Comparison of ENCODE assay signal across 10 mouse cellular contexts in genomic region chr16:65029675-65030074, GRCm38 (mm10).
DNase-seq lines count a peak whose midpoint lies in the region; ATAC-seq and TF ChIP-seq lines count a peak whose summit lies in the region.
"Had no signal": no experiment of that assay in that cellular context is flagged by ENCODE, and none has a peak within 500 bp of the region (broad histone marks: within the 10 kb centered on the region; RNA-seq: fewer than 3 reads in every experiment).

No protein-coding gene starts in this region.

- TF ChIP-seq POLR2A in cerebellum, adult 2 months (IDR thresholded peaks at IDR 0.05; ENCODE audit: borderline replicate concordance, insufficient read depth, low read length) = no peak

- no peaks in the 10 kb centered on the region for H3K36me3 ChIP-seq in lung, embryonic 14.5 days (ENCODE audit: insufficient read depth)

- H3K4me1 ChIP-seq in lung, embryonic 14.5 days (ENCODE audit: insufficient read depth) = no peaks in the 10 kb centered on the region
- no peaks in the 10 kb centered on the region for H3K4me1 ChIP-seq in cerebellum, adult 2 months (ENCODE audit: control insufficient read depth, insufficient read depth, low read length)

- no peak overlapping the region for H3K9ac ChIP-seq in lung, embryonic 14.5 days

- 48% methylated on average over 1 of the region's 1 CpGs for WGBS in lung, embryonic 14.5 days
- WGBS in cerebellum, adult 2 months = 2% methylated on average over 1 of the region's 1 CpGs

- peak; percentile 82 for ATAC-seq in lung, embryonic 14.5 days (ENCODE audit: insufficient read depth)
- no peak for ATAC-seq in megakaryocyte-erythroid progenitor cell, adult 5-6 weeks (replicated peaks; ENCODE audit: low FRiP score, low TSS enrichment, poor library complexity, severe bottlenecking)

- H3K27ac ChIP-seq in lung, embryonic 14.5 days (ENCODE audit: low read depth) = no peak overlapping the region
- no peak overlapping the region for H3K27ac ChIP-seq in cerebellum, adult 2 months (ENCODE audit: insufficient read depth, low read length)
- no peak overlapping the region for H3K27ac ChIP-seq in layer of hippocampus, adult 2 months
- H3K27ac ChIP-seq: macrophage had no signal

- peak; percentile 76 for DNase-seq in lung, embryonic 14.5 days
- DNase-seq in lung, postnatal 14 days = no peak
- peak; percentile 31 to 78 for DNase-seq in cerebellum, adult 2 months
- peak; percentile 51 to 69 for DNase-seq in layer of hippocampus, adult 2 months (ENCODE audit: low spot score in 2 of 2)
- peak; percentile 3 for DNase-seq in retina, postnatal 1 day
- no peak for DNase-seq in c-Kit-positive CD71-positive TER-119-positive erythroid progenitor cells, embryonic 14.5 days (ENCODE audit: low spot score)
- no peak for DNase-seq in urinary bladder, postnatal 14 days (ENCODE audit: low spot score)
- DNase-seq: kidney, adult 18-20 months had no signal

- H3K27me3 ChIP-seq in lung, embryonic 14.5 days (ENCODE audit: insufficient read depth, low read length) = no peaks in the 10 kb centered on the region
- no peaks in the 10 kb centered on the region for H3K27me3 ChIP-seq in cerebellum, adult 2 months (ENCODE audit: control insufficient read depth, insufficient read depth, low read length)

- TF ChIP-seq CTCF in lung, embryonic 14.5 days (IDR thresholded peaks at IDR 0.05; ENCODE audit: low read depth) = no peak
- no peak for TF ChIP-seq CTCF in cerebellum, adult 2 months (IDR thresholded peaks at IDR 0.05; ENCODE audit: borderline replicate concordance, insufficient read depth, low read depth, low read length)
- TF ChIP-seq CTCF in layer of hippocampus, adult 2 months (conservative IDR thresholded peaks at IDR 0.05) = no peak

- no peak overlapping the region for H3K4me2 ChIP-seq in lung, embryonic 14.5 days

- no peaks in the 10 kb centered on the region for H3K9me3 ChIP-seq in lung, embryonic 14.5 days (ENCODE audit: low read depth, low read length)

- no peak overlapping the region for H3K4me3 ChIP-seq in lung, embryonic 14.5 days (ENCODE audit: low read depth, low read length)
- H3K4me3 ChIP-seq in cerebellum, adult 2 months (replicated peaks; ENCODE audit: insufficient read depth, low read depth, low read length) = no peak overlapping the region
- H3K4me3 ChIP-seq in layer of hippocampus, adult 2 months = no peak overlapping the region

Comparison
In these comparisons a context has a peak if more than half of its experiments do, and no peak if none do; other contexts are left out.
1. DNase-seq: peak in lung, embryonic 14.5 days (single experiment), cerebellum, adult 2 months (2 of 2), layer of hippocampus, adult 2 months (2 of 2) and retina, postnatal 1 day (single experiment); none in lung, postnatal 14 days (single experiment), c-Kit-positive CD71-positive TER-119-positive erythroid progenitor cells, embryonic 14.5 days (single experiment) and urinary bladder, postnatal 14 days (single experiment).